Mouse (Mus musculus) MEL (cell line): ENCODE results near the gene Cep78. TPM values are rescaled to one million over a fixed set of nuclear protein-coding genes. Genes with fewer than 3 reads are reported as not detected.
A peak's percentile ranks its signal among the peaks of the same experiment; 100 is the strongest.

Experiments
- DNase-seq: peaks from one replicate; pipeline ENCODE4 v3.0.0; 2011; ENCODE audit warnings: low read depth, low spot score
- H3K27ac ChIP-seq: 2 replicates; pipeline ENCODE4 v1.5.1; 2012; ENCODE audit warnings: low read depth, mild to moderate bottlenecking, control low read depth, low read length, moderate library complexity; ENCODE audit not compliant: control insufficient read depth
- H3K27me3 ChIP-seq, 2 experiments: fragments of 150-350 bp in 1 of 2; sonication (generic) in 1 of 2; 2 replicates each; pipeline ENCODE4 v1.6.1; 2012; ENCODE audit warnings: low read length in 2 of 2, mild to moderate bottlenecking in 2 of 2, improper control_type of control experiment in 1 of 2, moderate library complexity in 1 of 2; ENCODE audit not compliant: insufficient read depth in 2 of 2, control insufficient read depth in 1 of 2
- H3K36me3 ChIP-seq, 2 experiments: 2 replicates each; pipeline ENCODE4 v1.6.1; 2012 to 2014; ENCODE audit warnings: low read length in 2 of 2, improper control_type of control experiment in 1 of 2, inconsistent platforms in 1 of 2, mild to moderate bottlenecking in 1 of 2; ENCODE audit not compliant: insufficient read depth in 2 of 2, control insufficient read depth in 1 of 2
- H3K4me1 ChIP-seq, 2 experiments: fragments of 150-350 bp in 1 of 2; sonication (generic) in 1 of 2; 2 replicates each; pipeline ENCODE4 v1.6.1; 2012; ENCODE audit warnings: low read length in 2 of 2, improper control_type of control experiment in 1 of 2, mild to moderate bottlenecking in 1 of 2; ENCODE audit not compliant: insufficient read depth in 2 of 2, control insufficient read depth in 1 of 2
- H3K4me3 ChIP-seq, 2 experiments: fragments of 150-350 bp in 1 of 2; sonication (generic) in 1 of 2; 2 replicates each; pipeline ENCODE4 v1.5.1; 2012; ENCODE audit warnings: low read depth in 2 of 2, low read length in 2 of 2, mild to moderate bottlenecking in 2 of 2, moderate library complexity in 2 of 2, control low read depth in 1 of 2, improper control_type of control experiment in 1 of 2; ENCODE audit not compliant: control insufficient read depth in 1 of 2, insufficient read depth in 1 of 2
- H3K79me2 ChIP-seq: 2 replicates; pipeline ENCODE4 v1.6.1; 2012; ENCODE audit warnings: mild to moderate bottlenecking, low read length, moderate library complexity; ENCODE audit not compliant: control insufficient read depth, poor library complexity, insufficient read depth
- H3K9ac ChIP-seq: 2 replicates; pipeline ENCODE4 v1.6.1; 2012; ENCODE audit warnings: low read depth, mild to moderate bottlenecking, control low read depth, low read length, moderate library complexity; ENCODE audit not compliant: control insufficient read depth, poor library complexity, severe bottlenecking
- H3K9me3 ChIP-seq: fragments of 150-350 bp; sonication (generic); replicated peaks from 2 replicates; pipeline ENCODE4 v1.6.1; 2012; ENCODE audit warnings: mild to moderate bottlenecking, low read length, improper control_type of control experiment, moderate library complexity; ENCODE audit not compliant: insufficient read depth
- BHLHE40 ChIP-seq: IDR thresholded peaks from 2 replicates; pipeline ENCODE4 v1.6.1; 2012; ENCODE audit warnings: low read depth, mild to moderate bottlenecking, inconsistent platforms, low read length, improper control_type of control experiment, borderline replicate concordance
- CHD1 ChIP-seq: IDR thresholded peaks from 2 replicates; pipeline ENCODE4 v1.6.1; 2012; ENCODE audit warnings: low read depth, mild to moderate bottlenecking, inconsistent platforms, low read length, improper control_type of control experiment
- CHD2 ChIP-seq: IDR thresholded peaks from 2 replicates; pipeline ENCODE4 v1.6.1; 2011; ENCODE audit warnings: low read length, improper control_type of control experiment
- E2F4 ChIP-seq: IDR thresholded peaks from 2 replicates; pipeline ENCODE4 v1.6.1; 2011; ENCODE audit warnings: low read depth, low read length, improper control_type of control experiment, borderline replicate concordance
- ELF1 ChIP-seq: IDR thresholded peaks from 2 replicates; pipeline ENCODE4 v1.6.1; 2014; ENCODE audit warnings: low read depth, mild to moderate bottlenecking, inconsistent platforms, low read length, improper control_type of control experiment, moderate library complexity
- EP300 ChIP-seq, 2 experiments: IDR thresholded peaks; 2 replicates each; pipeline ENCODE4 v1.6.1; 2011; ENCODE audit warnings: improper control_type of control experiment in 2 of 2, low read length in 2 of 2, low read depth in 1 of 2, mild to moderate bottlenecking in 1 of 2
- KAT2A ChIP-seq: conservative IDR thresholded peaks from 2 replicates; pipeline ENCODE4 v1.6.1; 2012; ENCODE audit warnings: low read depth, low read length, improper control_type of control experiment, inconsistent platforms
- MAZ ChIP-seq: IDR thresholded peaks from 2 replicates; pipeline ENCODE4 v1.6.1; 2012; ENCODE audit warnings: low read depth, mild to moderate bottlenecking, inconsistent platforms, low read length, improper control_type of control experiment
- MXI1 ChIP-seq: IDR thresholded peaks from 2 replicates; pipeline ENCODE4 v1.6.1; 2011; ENCODE audit warnings: mild to moderate bottlenecking, low read depth, low read length, improper control_type of control experiment
- MYB ChIP-seq: IDR thresholded peaks from 2 replicates; pipeline ENCODE4 v1.6.1; 2011; ENCODE audit warnings: mild to moderate bottlenecking, low read depth, low read length, improper control_type of control experiment
- MYC ChIP-seq: IDR thresholded peaks from 2 replicates; pipeline ENCODE4 v1.6.1; 2011; ENCODE audit warnings: low read depth, mild to moderate bottlenecking, low read length, improper control_type of control experiment, moderate library complexity
- NELFE ChIP-seq: IDR thresholded peaks from 2 replicates; pipeline ENCODE4 v1.6.1; 2011; ENCODE audit warnings: low read depth, low read length, improper control_type of control experiment
- NRF1 ChIP-seq: IDR thresholded peaks from 2 replicates; pipeline ENCODE4 v1.6.1; 2014; ENCODE audit warnings: low read depth, mild to moderate bottlenecking, inconsistent platforms, low read length, improper control_type of control experiment, moderate library complexity; ENCODE audit not compliant: poor library complexity, insufficient read depth, severe bottlenecking
- POLR2AphosphoS5 ChIP-seq: IDR thresholded peaks from 2 replicates; pipeline ENCODE4 v1.6.1; 2012; ENCODE audit warnings: low read depth, borderline replicate concordance, mild to moderate bottlenecking, inconsistent platforms, low read length, moderate library complexity, mixed read lengths
- SMC3 ChIP-seq: IDR thresholded peaks from 2 replicates; pipeline ENCODE4 v1.6.1; 2011; ENCODE audit warnings: low read depth, low read length, improper control_type of control experiment
- TBP ChIP-seq: IDR thresholded peaks from 2 replicates; pipeline ENCODE4 v1.8.0; 2011; ENCODE audit warnings: low read depth, low read length, improper control_type of control experiment
- UBTF ChIP-seq: IDR thresholded peaks from 2 replicates; pipeline ENCODE4 v1.6.1; 2012; ENCODE audit warnings: low read depth, mild to moderate bottlenecking, inconsistent platforms, low read length, improper control_type of control experiment, moderate library complexity, borderline replicate concordance; ENCODE audit not compliant: insufficient read depth
- USF2 ChIP-seq, 2 experiments: IDR thresholded peaks; 2 replicates each; pipeline ENCODE4 v1.6.1; 2011 to 2012; ENCODE audit warnings: improper control_type of control experiment in 2 of 2, low read length in 2 of 2, borderline replicate concordance in 1 of 2, inconsistent platforms in 1 of 2, low read depth in 1 of 2, mild to moderate bottlenecking in 1 of 2; ENCODE audit not compliant: insufficient read depth in 1 of 2
- ZC3H11A ChIP-seq: IDR thresholded peaks from 2 replicates; pipeline ENCODE4 v1.6.1; 2012; ENCODE audit warnings: low read depth, mild to moderate bottlenecking, inconsistent platforms, low read length, improper control_type of control experiment
- ZKSCAN1 ChIP-seq: IDR thresholded peaks from 2 replicates; pipeline ENCODE4 v1.6.1; 2012; ENCODE audit warnings: low read depth, mild to moderate bottlenecking, inconsistent platforms, low read length, improper control_type of control experiment, moderate library complexity
- ZNF384 ChIP-seq: IDR thresholded peaks from 2 replicates; pipeline ENCODE4 v1.6.1; 2012; ENCODE audit warnings: low read depth, mild to moderate bottlenecking, inconsistent platforms, low read length, improper control_type of control experiment
- polyA plus RNA-seq, 2 experiments: library from polyadenylated mRNA; stranded (reverse) in 1 of 2; unstranded in 1 of 2; fragments of >175 nt in 1 of 2; fragments of >200 nt in 1 of 2; gene quantifications; 2 replicates each; pipeline versions ENCODE4 v1.2.1 to v1.2.4; 2012; ENCODE audit warnings: low replicate concordance in 2 of 2, low read depth in 1 of 2; ENCODE audit not compliant: insufficient read length in 2 of 2, insufficient read depth in 1 of 2, missing spikeins in 1 of 2
- total RNA-seq: library from RNA; depleted of rRNA; stranded (reverse); fragments of 300-350 nt; gene quantifications from 2 replicates; pipeline ENCODE4 v1.2.3, GENCODE M21; 2012

The Cep78 gene
- total and polyA plus RNA-seq, 3 experiments: 22.2 to 23.0 TPM; not detected in 1

- DNase-seq: no peak
- no peak overlapping the region for H3K27ac ChIP-seq
- no peaks in the 10 kb centered on the region; a peak in 1 of 4 replicates for H3K27me3 ChIP-seq
- TF ChIP-seq MAZ (no peak), CHD2 (no peak), UBTF (no peak), CHD1 (no peak), MYB (no peak), NELFE (no peak), USF2 (IDR thresholded peaks at IDR 0.05; ENCODE audit: borderline replicate concordance in 1 of 2, insufficient read depth in 1 of 2, low read depth in 1 of 2, low read length in 2 of 2) (no peak), E2F4 (no peak), TBP (no peak), ZKSCAN1 (no peak), BHLHE40 (no peak), SMC3 (no peak), MYC (no peak), POLR2AphosphoS5 (no peak), ELF1 (no peak), ZC3H11A (no peak), KAT2A (no peak), NRF1 (no peak)
- TF ChIP-seq, all 39 proteins: peak for 0
- no peak overlapping the region for H3K9ac ChIP-seq
- H3K9me3 ChIP-seq: no peaks in the 10 kb centered on the region
- H3K4me1 ChIP-seq: no peaks in the 10 kb centered on the region
- H3K4me3 ChIP-seq: no peak overlapping the region
- no peaks in the 10 kb centered on the region for H3K79me2 ChIP-seq
- no peaks in the 10 kb centered on the region for H3K36me3 ChIP-seq
Measured at GRCm38 (mm10) chr19:16016171-16016570, 31.4 kb upstream of the Cep78 start.

DNA sequence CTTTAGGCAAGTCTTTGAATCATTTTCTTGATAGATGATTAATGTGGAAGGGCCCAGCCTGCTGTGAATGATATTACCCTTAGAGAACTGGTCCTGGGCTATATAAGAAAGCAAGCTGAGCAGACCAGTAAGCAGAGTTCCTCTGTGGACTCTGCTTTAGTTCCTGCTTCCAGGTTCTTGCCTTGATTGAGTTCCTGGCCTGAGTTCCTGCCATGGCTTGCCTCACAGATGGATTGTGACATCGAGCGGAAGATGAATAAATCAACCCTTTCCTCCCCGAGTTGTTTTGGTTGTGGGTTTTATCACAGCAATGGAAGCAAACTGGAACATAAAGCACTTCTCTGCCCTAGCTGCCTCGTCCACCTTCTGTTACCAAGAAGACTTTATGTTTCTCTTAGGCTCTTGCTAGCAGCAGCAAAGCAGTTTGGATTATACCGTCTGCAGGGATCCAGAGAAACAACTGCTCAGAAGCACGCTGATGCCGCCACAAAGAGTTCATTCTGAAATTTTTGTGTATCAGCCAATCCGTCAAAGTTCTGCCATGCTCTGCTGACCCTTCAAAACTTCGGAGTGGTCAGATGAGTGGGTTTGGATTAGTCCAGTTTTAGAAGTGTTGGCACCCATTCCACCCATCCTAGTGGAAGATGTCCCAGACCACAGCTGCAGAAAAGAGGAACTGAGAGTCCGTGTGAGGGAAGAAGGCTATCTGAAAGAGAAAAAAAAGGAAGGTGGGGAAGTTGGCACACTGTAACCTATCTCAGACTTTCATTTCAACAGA, 30.6 kb upstream of the Cep78 start:
- H3K27ac ChIP-seq: no peak overlapping the region
- no peaks in the 10 kb centered on the region for H3K9me3 ChIP-seq
- H3K36me3 ChIP-seq: no peaks in the 10 kb centered on the region
- no peak overlapping the region for H3K4me3 ChIP-seq
- DNase-seq: peak; percentile 49
- no peaks in the 10 kb centered on the region for H3K27me3 ChIP-seq
- peak in 1 of 2 experiments; percentile 45; a peak in 2 of 4 replicates for TF ChIP-seq EP300 (IDR thresholded peaks at IDR 0.05; ENCODE audit: low read depth in 1 of 2, low read length in 2 of 2)
- TF ChIP-seq ZNF384: peak; percentile 74
- no peak for TF ChIP-seq MXI1
- no peak overlapping the region for H3K9ac ChIP-seq
- H3K4me1 ChIP-seq: no peaks in the 10 kb centered on the region
- no peaks in the 10 kb centered on the region for H3K79me2 ChIP-seq
